Mouse (Mus musculus) right cerebral cortex, postnatal 25 days (tissue): ENCODE results near the gene Gpld1.

Experiments
- DNase-seq: peaks from one replicate; pipeline ENCODE4 v3.0.0; 2022

Gene Gpld1

DNA sequence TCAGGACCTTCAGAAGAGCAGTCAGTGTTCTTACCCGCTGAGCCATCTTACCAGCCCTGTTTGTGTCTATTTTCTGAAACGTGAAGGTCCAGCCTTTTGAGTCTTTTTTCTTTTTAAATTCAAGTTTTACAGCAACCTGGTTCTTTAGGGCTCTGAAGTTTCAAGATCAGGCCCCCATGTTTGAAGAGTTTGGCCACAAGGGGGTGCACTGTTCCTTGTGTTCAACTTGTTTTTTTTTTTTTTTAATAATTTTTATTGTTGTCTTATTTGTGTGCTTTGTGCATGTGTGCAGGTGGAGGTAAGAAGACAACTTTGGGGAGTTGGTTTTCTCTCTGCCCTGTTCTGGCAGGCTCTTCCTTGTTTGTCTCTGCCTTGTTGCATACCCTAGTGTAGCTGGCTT, 81.7 kb downstream of the Gpld1 start:
- DNase-seq = no peak

DNA sequence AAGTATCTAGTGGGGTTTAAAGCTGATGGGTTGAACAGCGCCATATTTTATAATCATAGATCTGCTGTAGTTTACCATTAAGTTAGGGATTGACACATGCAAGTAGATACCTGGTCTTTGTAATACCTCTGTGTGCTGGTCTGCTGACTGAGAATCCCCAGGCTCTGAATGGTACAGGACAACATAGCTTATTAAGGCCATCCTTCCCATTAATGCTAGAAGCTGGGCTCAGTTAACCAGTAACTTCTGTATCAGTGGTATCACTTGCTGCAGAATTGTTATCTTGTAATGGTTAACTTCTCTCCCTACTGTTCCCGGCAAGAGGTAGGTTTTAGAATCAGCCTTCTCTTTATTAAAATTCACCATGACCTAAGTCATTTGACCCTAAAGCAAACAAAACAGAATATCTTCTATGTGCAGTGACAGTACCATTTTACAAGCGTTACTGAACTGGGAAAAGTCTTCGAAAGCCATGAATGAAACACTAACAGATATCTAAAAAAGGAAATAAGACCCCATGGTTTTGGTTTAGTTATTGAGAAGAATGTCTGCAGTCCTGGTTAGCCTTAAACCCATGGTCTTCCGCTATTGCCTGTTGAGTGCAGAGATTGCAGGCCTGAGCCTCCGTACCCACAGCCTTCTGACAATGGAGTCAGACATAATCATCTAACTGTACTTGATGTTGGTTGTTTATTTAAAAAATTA, 83.6 kb downstream of the Gpld1 start:
- no peak for DNase-seq

DNA sequence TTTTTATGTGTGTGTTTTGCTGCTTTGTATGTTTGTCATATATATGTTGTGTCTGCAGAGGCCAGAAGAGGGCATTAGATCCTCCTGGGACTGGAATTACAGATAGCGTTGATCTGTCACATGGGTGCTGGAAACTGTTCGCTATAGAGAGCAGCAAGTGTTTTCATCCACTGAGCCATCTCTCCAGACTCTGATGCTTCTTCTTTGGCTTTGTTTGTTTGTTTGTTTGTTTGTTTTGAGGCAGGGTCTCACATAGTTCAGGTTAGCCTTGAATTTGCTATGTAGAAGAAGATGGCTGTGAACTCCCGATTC, 84.1 kb downstream of the Gpld1 start:
- no peak for DNase-seq

DNA sequence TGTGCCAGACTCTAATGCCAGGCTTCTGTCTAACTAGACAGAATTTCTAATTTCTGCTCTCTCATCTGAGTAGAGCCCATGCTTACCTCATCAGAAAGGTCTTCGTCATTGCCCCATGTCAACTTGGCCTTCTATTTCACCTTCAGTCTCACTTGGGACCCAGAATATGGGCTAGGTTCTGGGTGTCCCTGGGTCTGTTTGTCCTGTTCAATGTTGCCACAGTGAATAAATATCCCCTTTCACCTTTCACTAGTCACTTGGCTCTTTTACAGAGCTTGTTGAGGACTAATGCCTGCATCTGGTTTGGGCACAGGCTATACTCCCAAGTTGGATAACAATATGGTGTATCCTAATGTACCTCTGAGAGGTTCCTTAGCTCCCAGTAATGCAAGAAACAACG, 96.5 kb downstream of the Gpld1 start:
- DNase-seq = no peak
